Mouse (Mus musculus) hindbrain, embryonic 16.5 days (tissue): ENCODE data around the gene Gm26566. TPM values are rescaled to one million over a fixed set of nuclear protein-coding genes. Genes with fewer than 3 reads are reported as not detected.

Source experiments
- ATAC-seq: fragments of 200-750 bp; cut with Nextera tagmentation; 2 replicates; pipeline ENCODE4 v1.8.0; 2017; ENCODE audit warnings: moderate TSS enrichment, moderate library complexity
- H3K27ac ChIP-seq: fragments of 300-500 bp; sonication (generic); 2 replicates; pipeline ENCODE4 v1.5.1; 2014; ENCODE audit warnings: low read depth, mild to moderate bottlenecking, control low read depth, low read length, moderate library complexity
- H3K27me3 ChIP-seq: fragments of 300-500 bp; sonication (generic); replicated peaks from 2 replicates; pipeline ENCODE4 v1.6.1; 2014; ENCODE audit warnings: low read length; ENCODE audit not compliant: control insufficient read depth, insufficient read depth
- H3K36me3 ChIP-seq: fragments of 300-500 bp; sonication (generic); 2 replicates; pipeline ENCODE4 v1.6.1; 2014; ENCODE audit warnings: mild to moderate bottlenecking, low read length, moderate library complexity, mixed read lengths; ENCODE audit not compliant: control insufficient read depth, insufficient read depth
- H3K4me1 ChIP-seq: fragments of 300-500 bp; sonication (generic); 2 replicates; pipeline ENCODE4 v1.6.1; 2014; ENCODE audit warnings: low read depth, low read length; ENCODE audit not compliant: control insufficient read depth, insufficient read depth
- H3K4me2 ChIP-seq: fragments of 300-500 bp; sonication (generic); 2 replicates; pipeline ENCODE4 v1.6.1; 2014; ENCODE audit warnings: mild to moderate bottlenecking, low read length, control low read depth, moderate library complexity
- H3K4me3 ChIP-seq: fragments of 300-500 bp; sonication (generic); 2 replicates; pipeline ENCODE4 v1.5.1; 2014; ENCODE audit warnings: mild to moderate bottlenecking, low read length, control low read depth, moderate library complexity
- H3K9ac ChIP-seq: fragments of 300-500 bp; sonication (generic); 2 replicates; pipeline ENCODE4 v1.6.1; 2014; ENCODE audit warnings: low read depth, mild to moderate bottlenecking, control low read depth, low read length, moderate library complexity
- H3K9me3 ChIP-seq: fragments of 300-500 bp; sonication (generic); 2 replicates; pipeline ENCODE4 v1.6.1; 2014; ENCODE audit warnings: mild to moderate bottlenecking, low read length, moderate library complexity; ENCODE audit not compliant: control insufficient read depth
- WGBS: fragments of 180-500 bp; shearing (Covaris S2); extraction: QIAGEN DNeasy Blood & Tissue Kit; methylation state at CpG from one replicate; pipeline ENCODE4 v1.1.7; 2014; 5-methylcytosine and 5-hydroxymethylcytosine counted together
- polyA plus RNA-seq: library from polyadenylated mRNA; unstranded; fragments of >200 nt; fragmentation: Nextera tagmentation; extraction: Ambion mirVana; gene quantifications from 2 replicates; pipeline ENCODE4 v1.2.1, GENCODE M21; 2015

Gm26566 gene
- polyA plus RNA-seq, 1 experiment from 2014 or later, result 1.5 TPM

GRCm38 (mm10) chr4:88697108-88697507 lies 24.5 kb upstream of the Gm26566 start:
- Histone ChIP-seq H3K9me3 (no peaks in the 10 kb centered on the region), H3K27me3 (no peaks in the 10 kb centered on the region), H3K4me1 (no peaks in the 10 kb centered on the region), H3K4me3 (no peak overlapping the region), H3K4me2 (no peak overlapping the region), H3K27ac (no peak overlapping the region), H3K36me3 (no peaks in the 10 kb centered on the region), H3K9ac (no peak overlapping the region)
- WGBS, result 55% methylated on average over 6 of the region's 6 CpGs
- no peak for ATAC-seq

GRCm38 (mm10) chr4:88697753-88698152 lies 23.9 kb upstream of the Gm26566 start:
- Histone ChIP-seq H3K4me3 (no peak overlapping the region), H3K36me3 (no peaks in the 10 kb centered on the region), H3K9me3 (no peaks in the 10 kb centered on the region), H3K27me3 (no peaks in the 10 kb centered on the region), H3K4me1 (no peaks in the 10 kb centered on the region), H3K9ac (no peak overlapping the region), H3K4me2 (no peak overlapping the region), H3K27ac (no peak overlapping the region)
- ATAC-seq, result no peak
- WGBS, result 90% methylated on average over 4 of the region's 4 CpGs

GRCm38 (mm10) chr4:88698781-88699180 lies 22.8 kb upstream of the Gm26566 start:
- Histone ChIP-seq H3K27me3 (no peaks in the 10 kb centered on the region), H3K4me1 (no peaks in the 10 kb centered on the region), H3K4me2 (no peak overlapping the region), H3K36me3 (no peaks in the 10 kb centered on the region), H3K4me3 (no peak overlapping the region), H3K9me3 (no peaks in the 10 kb centered on the region), H3K27ac (no peak overlapping the region), H3K9ac (no peak overlapping the region)
- WGBS, result 87% methylated on average over 5 of the region's 5 CpGs
- no peak for ATAC-seq

- Histone ChIP-seq H3K9me3 (no peaks in the 10 kb centered on the region), H3K4me2 (no peak overlapping the region), H3K4me3 (no peak overlapping the region), H3K4me1 (no peaks in the 10 kb centered on the region), H3K27me3 (no peaks in the 10 kb centered on the region), H3K36me3 (no peaks in the 10 kb centered on the region), H3K27ac (no peak overlapping the region), H3K9ac (no peak overlapping the region)
- WGBS, result 76% methylated on average over 1 of the region's 1 CpGs
- no peak for ATAC-seq
Observed at GRCm38 (mm10) chr4:88699301-88699700, 22.3 kb upstream of the Gm26566 start.

GRCm38 (mm10) chr4:88705924-88706323 lies 15.7 kb upstream of the Gm26566 start:
- no peak overlapping the region for H3K4me2 ChIP-seq
- no peaks in the 10 kb centered on the region for H3K27me3 ChIP-seq
- H3K9me3 ChIP-seq, result no peaks in the 10 kb centered on the region
- H3K4me1 ChIP-seq, result no peaks in the 10 kb centered on the region
- peaks cover 3% of the 10 kb centered on the region; the same call in 1 of the 2 replicates for H3K36me3 ChIP-seq
- WGBS, result 51% methylated on average over 3 of the region's 3 CpGs
- no peak overlapping the region for H3K9ac ChIP-seq
- no peak overlapping the region for H3K27ac ChIP-seq
- no peak overlapping the region for H3K4me3 ChIP-seq
- no peak for ATAC-seq

- Histone ChIP-seq H3K4me3 (no peak overlapping the region), H3K36me3 (peaks cover 3% of the 10 kb centered on the region; the same call in 1 of the 2 replicates), H3K4me2 (no peak overlapping the region), H3K9ac (no peak overlapping the region), H3K4me1 (no peaks in the 10 kb centered on the region), H3K9me3 (no peaks in the 10 kb centered on the region), H3K27ac (no peak overlapping the region), H3K27me3 (no peaks in the 10 kb centered on the region)
- no peak for ATAC-seq
- WGBS, result 96% methylated on average over 1 of the region's 1 CpGs
Observed at GRCm38 (mm10) chr4:88707128-88707826, 14.3 kb upstream of the Gm26566 start.

GRCm38 (mm10) chr4:88714281-88714680 lies 7.3 kb upstream of the Gm26566 start:
- 85% methylated on average over 1 of the region's 1 CpGs for WGBS
- no peak overlapping the region for H3K4me3 ChIP-seq
- no peak overlapping the region for H3K4me2 ChIP-seq
- no peaks in the 10 kb centered on the region for H3K27me3 ChIP-seq
- peaks cover 6% of the 10 kb centered on the region for H3K36me3 ChIP-seq
- ATAC-seq, result no peak
- peaks cover 11% of the 10 kb centered on the region for H3K4me1 ChIP-seq
- no peaks in the 10 kb centered on the region for H3K9me3 ChIP-seq
- H3K9ac ChIP-seq, result no peak overlapping the region
- H3K27ac ChIP-seq, result no peak overlapping the region

GRCm38 (mm10) chr4:88715059-88715458 lies 6.5 kb upstream of the Gm26566 start:
- Histone ChIP-seq H3K36me3 (peaks cover 4% of the 10 kb centered on the region), H3K9me3 (no peaks in the 10 kb centered on the region), H3K4me1 (peaks cover 13% of the 10 kb centered on the region), H3K27me3 (no peaks in the 10 kb centered on the region), H3K27ac (no peak overlapping the region), H3K4me2 (no peak overlapping the region), H3K9ac (no peak overlapping the region), H3K4me3 (no peak overlapping the region)
- no peak for ATAC-seq

GRCm38 (mm10) chr4:88718715-88719114 lies 2.9 kb upstream of the Gm26566 start:
- Histone ChIP-seq H3K9ac (no peak overlapping the region), H3K36me3 (peaks cover 10% of the 10 kb centered on the region), H3K4me2 (peak overlapping the region; percentile 57), H3K9me3 (no peaks in the 10 kb centered on the region), H3K27me3 (no peaks in the 10 kb centered on the region), H3K27ac (no peak overlapping the region), H3K4me1 (peaks cover 26% of the 10 kb centered on the region), H3K4me3 (peak overlapping the region; percentile 25)
- WGBS, result 65% methylated on average over 1 of the region's 1 CpGs
- ATAC-seq, result no peak
